Comparison of ENCODE assay signal across 29 mouse cellular contexts in the genomic region with DNA sequence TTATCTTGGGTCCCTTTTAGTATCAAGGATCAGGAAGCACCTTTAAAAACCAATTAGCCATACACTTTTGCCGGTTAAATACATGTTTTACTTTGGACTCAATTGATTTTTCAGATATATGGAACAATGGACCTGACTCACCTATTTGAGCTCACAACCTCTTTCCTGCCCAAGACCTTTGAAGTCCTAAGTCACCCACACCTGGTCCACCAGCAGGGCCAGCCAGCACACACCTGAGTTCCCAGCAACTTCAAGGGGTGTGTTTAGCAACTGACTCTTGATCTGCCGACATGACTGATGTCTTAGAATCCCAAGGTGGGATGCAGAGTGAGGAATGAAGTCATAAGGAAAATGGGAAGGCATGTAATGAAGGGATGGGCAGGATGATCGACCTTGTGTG. TPM values are rescaled to one million over a fixed set of nuclear protein-coding genes. Genes with fewer than 3 reads are reported as not detected.
DNase-seq lines count a peak whose midpoint lies in the region; ATAC-seq and TF ChIP-seq lines count a peak whose summit lies in the region.
"Had no signal": no experiment of that assay in that cellular context is flagged by ENCODE, and none has a peak within 500 bp of the region (broad histone marks: within the 10 kb centered on the region; RNA-seq: fewer than 3 reads in every experiment).

No protein-coding gene starts in this region.

- no peaks in the 10 kb centered on the region for H3K9me3 ChIP-seq in liver, embryonic 12.5 days (replicated peaks)
- no peaks in the 10 kb centered on the region for H3K9me3 ChIP-seq in liver, postnatal 0 days (ENCODE audit: low read length)
- H3K9me3 ChIP-seq in intestine, postnatal 0 days (ENCODE audit: control insufficient read depth): no peaks in the 10 kb centered on the region
- H3K9me3 ChIP-seq in liver, embryonic 15.5 days (replicated peaks): no peaks in the 10 kb centered on the region
- no peaks in the 10 kb centered on the region for H3K9me3 ChIP-seq in stomach, postnatal 0 days (ENCODE audit: control insufficient read depth, low read length)
- H3K9me3 ChIP-seq: forebrain, embryonic 10.5 days; heart, embryonic 12.5 days; heart, embryonic 15.5 days; hindbrain, embryonic 12.5 days; hindbrain, embryonic 15.5 days had no signal

- H3K27ac ChIP-seq in liver, embryonic 12.5 days: peak overlapping the region; percentile 68
- H3K27ac ChIP-seq in liver, postnatal 0 days (ENCODE audit: low read depth): no peak overlapping the region
- H3K27ac ChIP-seq in intestine, postnatal 0 days (ENCODE audit: low read depth, low read length): no peak overlapping the region
- H3K27ac ChIP-seq in liver, embryonic 15.5 days (replicated peaks): peak overlapping the region; percentile 48; the same call in 1 of the 2 replicates
- H3K27ac ChIP-seq in stomach, postnatal 0 days (replicated peaks): no peak overlapping the region
- H3K27ac ChIP-seq: forebrain, embryonic 10.5 days; heart, embryonic 15.5 days; hindbrain, embryonic 12.5 days; hindbrain, embryonic 15.5 days had no signal

- TF ChIP-seq EP300 in liver, postnatal 0 days (IDR thresholded peaks at IDR 0.05; ENCODE audit: low read depth): no peak
- TF ChIP-seq EP300 in stomach, postnatal 0 days (optimal IDR thresholded peaks at IDR 0.05): no peak

- peaks cover 28% of the 10 kb centered on the region for H3K27me3 ChIP-seq in liver, embryonic 12.5 days (replicated peaks)
- no peaks in the 10 kb centered on the region for H3K27me3 ChIP-seq in liver, postnatal 0 days (ENCODE audit: insufficient read depth, low read length)
- no peaks in the 10 kb centered on the region for H3K27me3 ChIP-seq in intestine, postnatal 0 days (replicated peaks; ENCODE audit: control insufficient read depth, insufficient read depth, low read length)
- H3K27me3 ChIP-seq in liver, embryonic 15.5 days: peaks cover 18% of the 10 kb centered on the region; the same call in 1 of the 2 replicates
- H3K27me3 ChIP-seq in stomach, postnatal 0 days (ENCODE audit: control insufficient read depth, insufficient read depth, low read length): no peaks in the 10 kb centered on the region
- H3K27me3 ChIP-seq: hindbrain, embryonic 12.5 days; hindbrain, embryonic 15.5 days had no signal

- TF ChIP-seq CTCF in liver, postnatal 0 days (IDR thresholded peaks at IDR 0.05; ENCODE audit: low read depth): no peak
- TF ChIP-seq CTCF in intestine, postnatal 0 days (IDR thresholded peaks at IDR 0.05; ENCODE audit: low read depth): no peak
- no peak for TF ChIP-seq CTCF in stomach, postnatal 0 days (IDR thresholded peaks at IDR 0.05; ENCODE audit: low read depth)

- H3K4me3 ChIP-seq in liver, embryonic 12.5 days: no peak overlapping the region
- H3K4me3 ChIP-seq in liver, postnatal 0 days (ENCODE audit: low read depth, low read length): no peak overlapping the region
- H3K4me3 ChIP-seq in intestine, postnatal 0 days (ENCODE audit: low read depth, low read length): no peak overlapping the region
- H3K4me3 ChIP-seq in liver, embryonic 15.5 days (replicated peaks): no peak overlapping the region
- H3K4me3 ChIP-seq in stomach, postnatal 0 days (ENCODE audit: low read depth, low read length): no peak overlapping the region
- H3K4me3 ChIP-seq: forebrain, embryonic 10.5 days; heart, embryonic 12.5 days; heart, embryonic 15.5 days; hindbrain, embryonic 12.5 days; hindbrain, embryonic 15.5 days had no signal

- intact Hi-C loops in heart, postnatal 36 days (cut with DNase I): no loop called here

- ATAC-seq in liver, embryonic 12.5 days: no peak
- no peak for ATAC-seq in liver, postnatal 0 days
- ATAC-seq in intestine, postnatal 0 days: peak; percentile 84
- no peak for ATAC-seq in liver, embryonic 15.5 days (ENCODE audit: insufficient read depth)
- ATAC-seq in stomach, postnatal 0 days (ENCODE audit: low FRiP score, low TSS enrichment): peak; percentile 86
- no peak for ATAC-seq in CD4-positive, CD25-positive, alpha-beta regulatory T cell, adult 4 months
- ATAC-seq: activated CD4-positive, CD25-positive, alpha-beta regulatory T cell, adult 4 months; forebrain, embryonic 14.5 days; forebrain, postnatal 0 days had no signal

- H3K9ac ChIP-seq in liver, embryonic 12.5 days: no peak overlapping the region
- no peak overlapping the region for H3K9ac ChIP-seq in liver, postnatal 0 days (replicated peaks)
- H3K9ac ChIP-seq in intestine, postnatal 0 days (ENCODE audit: low read depth, low read length): no peak overlapping the region
- H3K9ac ChIP-seq in liver, embryonic 15.5 days: no peak overlapping the region
- H3K9ac ChIP-seq in stomach, postnatal 0 days (ENCODE audit: low read length): no peak overlapping the region
- H3K9ac ChIP-seq: forebrain, postnatal 0 days; heart, embryonic 12.5 days; heart, embryonic 15.5 days; hindbrain, embryonic 12.5 days; hindbrain, embryonic 15.5 days had no signal

- peak overlapping the region; percentile 29 for H3K4me2 ChIP-seq in liver, embryonic 12.5 days
- H3K4me2 ChIP-seq in liver, postnatal 0 days (ENCODE audit: low read depth, low read length): no peak overlapping the region
- H3K4me2 ChIP-seq in intestine, postnatal 0 days (replicated peaks; ENCODE audit: low read depth): no peak overlapping the region
- H3K4me2 ChIP-seq in liver, embryonic 15.5 days: peak overlapping the region; percentile 42
- H3K4me2 ChIP-seq in stomach, postnatal 0 days (replicated peaks; ENCODE audit: low read depth): no peak overlapping the region
- H3K4me2 ChIP-seq: heart, embryonic 12.5 days; heart, embryonic 15.5 days; hindbrain, embryonic 12.5 days; hindbrain, embryonic 15.5 days had no signal

- peaks cover 30% of the 10 kb centered on the region for H3K4me1 ChIP-seq in liver, embryonic 12.5 days
- H3K4me1 ChIP-seq in liver, postnatal 0 days (ENCODE audit: insufficient read depth): peaks cover 6% of the 10 kb centered on the region
- H3K4me1 ChIP-seq in intestine, postnatal 0 days (replicated peaks; ENCODE audit: control insufficient read depth, insufficient read depth, low read length): no peaks in the 10 kb centered on the region
- H3K4me1 ChIP-seq in liver, embryonic 15.5 days (replicated peaks): peaks cover 22% of the 10 kb centered on the region
- H3K4me1 ChIP-seq in stomach, postnatal 0 days (replicated peaks; ENCODE audit: control insufficient read depth, insufficient read depth): no peaks in the 10 kb centered on the region
- H3K4me1 ChIP-seq: forebrain, embryonic 10.5 days; heart, embryonic 12.5 days; heart, embryonic 15.5 days; hindbrain, embryonic 12.5 days; hindbrain, embryonic 15.5 days had no signal

- 56% methylated on average over 3 of the region's 3 CpGs for WGBS in liver, embryonic 12.5 days (ENCODE audit: insufficient replicate concordance)
- WGBS in liver, postnatal 0 days (ENCODE audit: insufficient replicate concordance): 58% methylated on average over 3 of the region's 3 CpGs
- WGBS in intestine, postnatal 0 days: 57% methylated on average over 3 of the region's 3 CpGs
- 55% methylated on average over 3 of the region's 3 CpGs for WGBS in liver, embryonic 15.5 days (ENCODE audit: insufficient replicate concordance)
- 53% methylated on average over 3 of the region's 3 CpGs for WGBS in stomach, postnatal 0 days

- no peak for DNase-seq in liver, postnatal 0 days
- peak; percentile 19 for DNase-seq in stomach, postnatal 0 days (ENCODE audit: low spot score)
- no peak for DNase-seq in frontal cortex, postnatal 10 days (ENCODE audit: low spot score in 2 of 2)
- DNase-seq in heart, postnatal 36 days: no peak
- DNase-seq: adrenal gland, adult 8-10 months; adrenal gland, postnatal 25 days; B cell, adult 2 months; cerebellum, adult 11-12 months; cerebellum, adult 8-10 months; cerebellum, postnatal 10 days; cerebellum, postnatal 36 days; forebrain, postnatal 0 days; gastrocnemius, postnatal 25 days; heart, adult 18-20 months; heart, postnatal 10 days had no signal

- no peaks in the 10 kb centered on the region for H3K36me3 ChIP-seq in liver, embryonic 12.5 days
- H3K36me3 ChIP-seq in liver, postnatal 0 days (replicated peaks; ENCODE audit: insufficient read depth, low read length): no peaks in the 10 kb centered on the region
- H3K36me3 ChIP-seq in intestine, postnatal 0 days (ENCODE audit: control insufficient read depth, insufficient read depth): no peaks in the 10 kb centered on the region
- H3K36me3 ChIP-seq in liver, embryonic 15.5 days (replicated peaks): no peaks in the 10 kb centered on the region
- H3K36me3 ChIP-seq in stomach, postnatal 0 days (ENCODE audit: control insufficient read depth, insufficient read depth, low read length): no peaks in the 10 kb centered on the region
- H3K36me3 ChIP-seq: forebrain, embryonic 10.5 days; heart, embryonic 12.5 days; heart, embryonic 15.5 days; hindbrain, embryonic 12.5 days; hindbrain, embryonic 15.5 days had no signal

RNA-seq across cellular contexts. Expression of a gene that starts 9.6 kb away (rescaled TPM):
- 9.1 and 9.4 TPM in 2 replicates for polyA plus RNA-seq in liver, embryonic 12.5 days (2016; fragmentation: Nextera tagmentation; extraction: Ambion mirVana)
- polyA plus RNA-seq in liver, postnatal 0 days (2015; fragmentation: Nextera tagmentation; extraction: Ambion mirVana): 3.8 and 4.0 TPM in 2 replicates
- 4.1 and 6.5 TPM in 2 replicates for polyA plus RNA-seq in intestine, postnatal 0 days (2015; fragmentation: Nextera tagmentation; extraction: Ambion mirVana)
- polyA plus RNA-seq in liver, embryonic 15.5 days (2015; fragmentation: Nextera tagmentation; extraction: Ambion mirVana): 6.8 and 7.2 TPM in 2 replicates
- 4.4 and 4.9 TPM in 2 replicates for polyA plus RNA-seq in stomach, postnatal 0 days (2015; fragmentation: Nextera tagmentation; extraction: Ambion mirVana)
- polyA plus RNA-seq in CD4-positive, CD25-positive, alpha-beta regulatory T cell, adult 4 months (2017; shearing (Covaris generic)): 10 to 100 TPM; 10.2 to 11.0 TPM
- total RNA-seq in heart, postnatal 36 days (2021): under 1 TPM; 0.57 to 0.80 TPM

RNA-seq across cellular contexts. Expression of a gene that starts 49.5 kb away (rescaled TPM):
- polyA plus RNA-seq in liver, embryonic 12.5 days (2016; fragmentation: Nextera tagmentation; extraction: Ambion mirVana): not detected in 2 replicates
- polyA plus RNA-seq in liver, postnatal 0 days (2015; fragmentation: Nextera tagmentation; extraction: Ambion mirVana): not detected in 2 replicates
- 21.9 and 25.3 TPM in 2 replicates for polyA plus RNA-seq in intestine, postnatal 0 days (2015; fragmentation: Nextera tagmentation; extraction: Ambion mirVana)
- not detected in 2 replicates for polyA plus RNA-seq in liver, embryonic 15.5 days (2015; fragmentation: Nextera tagmentation; extraction: Ambion mirVana)
- 1.3 TPM in 2 replicates for polyA plus RNA-seq in stomach, postnatal 0 days (2015; fragmentation: Nextera tagmentation; extraction: Ambion mirVana)
- polyA plus RNA-seq in CD4-positive, CD25-positive, alpha-beta regulatory T cell, adult 4 months (2017; shearing (Covaris generic)): not detected
- total RNA-seq in heart, postnatal 36 days (2021): under 1 TPM; 0.22 to 0.56 TPM
- total RNA-seq: hematopoietic stem cell, adult 5-6 weeks had no signal
- polyA plus RNA-seq: activated CD4-positive, CD25-positive, alpha-beta regulatory T cell, adult 4 months; embryonic facial prominence, embryonic 11.5 days; embryonic facial prominence, embryonic 14.5 days; forebrain, embryonic 10.5 days; forebrain, embryonic 14.5 days; heart, embryonic 12.5 days; hindbrain, embryonic 12.5 days had no signal

Comparison
In these comparisons a context has a peak if more than half of its experiments do, and no peak if none do; other contexts are left out.
1. H3K27ac ChIP-seq: peak in liver, embryonic 12.5 days (single experiment) and liver, embryonic 15.5 days (single experiment); none in liver, postnatal 0 days (single experiment), intestine, postnatal 0 days (single experiment) and stomach, postnatal 0 days (single experiment).
2. H3K4me2 ChIP-seq: peak in liver, embryonic 12.5 days (single experiment) and liver, embryonic 15.5 days (single experiment); none in liver, postnatal 0 days (single experiment), intestine, postnatal 0 days (single experiment) and stomach, postnatal 0 days (single experiment).
3. ATAC-seq: peak in intestine, postnatal 0 days (single experiment) and stomach, postnatal 0 days (single experiment); none in liver, embryonic 12.5 days (single experiment), liver, postnatal 0 days (single experiment), liver, embryonic 15.5 days (single experiment) and CD4-positive, CD25-positive, alpha-beta regulatory T cell, adult 4 months (single experiment).